Mouse (Mus musculus) G1E (cell line): ENCODE data around the gene Ggta1.

Experiments
- CTCF ChIP-seq: IDR thresholded peaks from 2 replicates; pipeline ENCODE4 v1.5.1; 2012; ENCODE audit warnings: low read depth, low read length, inconsistent platforms, mixed read lengths
- GATA1 ChIP-seq: IDR thresholded peaks from 2 replicates; pipeline ENCODE4 v1.6.1; 2012; ENCODE audit warnings: borderline replicate concordance, low read length, inconsistent platforms, mixed read lengths
- GATA2 ChIP-seq: IDR thresholded peaks from 2 replicates; pipeline ENCODE4 v1.6.1; 2012; ENCODE audit warnings: low read depth, low read length, inconsistent platforms, borderline replicate concordance
- POLR2AphosphoS5 ChIP-seq: IDR thresholded peaks from 2 replicates; pipeline ENCODE4 v1.6.1; 2012; ENCODE audit warnings: low read depth, low read length, inconsistent platforms; ENCODE audit not compliant: insufficient replicate concordance
- TAL1 ChIP-seq: conservative IDR thresholded peaks from 2 replicates; pipeline ENCODE4 v1.6.1; 2012; ENCODE audit warnings: low read depth, low read length, inconsistent platforms, mixed read lengths

GRCm38 (mm10) chr2:35440480-35440879, 22.6 kb downstream of the Ggta1 start:
- TF ChIP-seq GATA1 (no peak), TAL1 (no peak), CTCF (no peak), POLR2AphosphoS5 (no peak), GATA2 (no peak)
